Mouse (Mus musculus) erythroid progenitor cell, adult 5-6 weeks (primary cell): ENCODE results near the gene Zfp936. TPM values are rescaled to one million over a fixed set of nuclear protein-coding genes. Genes with fewer than 3 reads are reported as not detected.
"Not testable (repeated sequence)": the region's sequence is repeated elsewhere in the genome, so short reads cannot be mapped to it uniquely, and the experiment has no call there.

Source experiments
- ATAC-seq: replicated peaks from 2 replicates; pipeline ENCODE4 v1.8.0; 2016; ENCODE audit warnings: moderate number of reproducible peaks, mild to moderate bottlenecking, moderate TSS enrichment, inconsistent platforms; ENCODE audit not compliant: poor library complexity, low FRiP score, severe bottlenecking
- total RNA-seq, 2 experiments: library from RNA; stranded (forward) in 1 of 2; stranded (reverse) in 1 of 2; fragments of 150-400 nt in 1 of 2; fragments of 186-747, 209-891 nt in 1 of 2; gene quantifications; 2 replicates each; pipeline versions ENCODE4 v1.2.3 to v1.2.4; 2015 to 2017; ENCODE audit warnings: low replicate concordance in 2 of 2

The Zfp936 gene
- not detected in 2 replicates for total RNA-seq (2015; ENCODE audit: low replicate concordance)
- not detected in 2 replicates for total RNA-seq (2017; ENCODE audit: low replicate concordance)

DNA sequence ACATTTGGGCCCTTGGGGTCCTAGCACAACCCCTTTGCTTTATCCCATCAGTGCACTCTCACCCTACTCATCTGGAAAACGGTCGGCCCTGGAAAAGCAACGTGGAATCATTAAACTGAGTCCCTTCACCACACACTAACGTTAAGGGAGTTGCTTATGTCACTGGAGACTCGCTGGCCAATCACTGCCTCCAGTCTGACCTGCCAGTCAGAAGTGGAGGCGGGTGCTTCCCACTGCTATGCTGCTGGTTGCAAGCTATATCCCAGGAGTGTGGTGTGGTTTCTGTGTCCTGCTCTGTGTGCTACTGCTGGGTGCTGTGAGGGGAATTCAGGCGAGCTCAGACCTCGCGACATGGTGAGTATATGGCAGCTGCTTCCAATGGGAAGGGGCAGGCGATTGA lies at the start of gene Zfp936:
Gene Zfp936 (plus strand): TSS at position 301 of the 400 bp plus-strand sequence.
- not testable (repeated sequence) for ATAC-seq

GRCm38 (mm10) chr7:43077831-43078230 lies 36.2 kb upstream of the Zfp936 start:
- no peak for ATAC-seq

DNA sequence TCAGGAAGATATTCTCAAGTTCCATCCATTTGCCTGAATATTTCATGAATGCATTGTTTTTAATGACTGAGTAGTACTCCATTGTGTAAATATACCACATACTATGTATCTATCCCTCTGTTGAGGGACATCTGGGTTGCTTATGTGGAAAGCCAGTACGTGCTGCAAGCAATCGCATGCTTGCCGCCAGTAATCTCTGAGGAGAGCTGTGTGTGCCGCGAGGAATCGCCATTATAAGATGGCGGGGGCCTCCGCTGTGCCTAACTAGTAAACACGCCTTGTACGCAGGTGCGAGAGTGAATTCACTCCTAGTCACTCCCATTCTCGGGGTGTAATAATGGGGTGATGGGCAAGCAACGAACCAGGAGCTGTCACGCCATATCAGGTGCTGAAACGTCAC lies 14.7 kb downstream of the Zfp936 start:
- ATAC-seq: not testable (repeated sequence)

- ATAC-seq: not testable (repeated sequence)
Observed at GRCm38 (mm10) chr7:43164121-43164520, 50.1 kb downstream of the Zfp936 start.

DNA sequence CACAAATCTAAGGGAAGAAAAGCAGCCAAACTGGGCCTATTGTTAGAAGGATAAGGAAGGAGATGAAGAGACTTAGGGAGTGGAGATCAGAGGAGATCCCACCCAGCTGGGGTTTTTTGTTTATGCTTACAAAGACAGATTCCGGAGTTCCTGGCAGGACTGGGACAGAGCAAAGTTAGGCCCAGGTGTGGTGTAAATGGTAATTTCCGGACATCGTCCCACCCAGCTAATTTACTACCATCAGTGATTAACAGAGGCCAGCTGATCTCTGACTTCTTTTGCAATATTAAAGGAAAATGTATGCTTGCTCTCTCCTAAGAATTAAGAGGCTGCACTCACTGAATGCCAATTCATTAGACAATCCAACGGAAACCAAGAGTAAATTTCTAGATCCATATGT lies 53.1 kb downstream of the Zfp936 start:
- ATAC-seq: not testable (repeated sequence)

GRCm38 (mm10) chr7:43167811-43168210 lies 53.8 kb downstream of the Zfp936 start:
- ATAC-seq: not testable (repeated sequence)

GRCm38 (mm10) chr7:43168212-43168611 lies 54.2 kb downstream of the Zfp936 start:
- ATAC-seq: not testable (repeated sequence)

- ATAC-seq: no peak
Observed at GRCm38 (mm10) chr7:43177003-43177702, 63.1 kb downstream of the Zfp936 start.

DNA sequence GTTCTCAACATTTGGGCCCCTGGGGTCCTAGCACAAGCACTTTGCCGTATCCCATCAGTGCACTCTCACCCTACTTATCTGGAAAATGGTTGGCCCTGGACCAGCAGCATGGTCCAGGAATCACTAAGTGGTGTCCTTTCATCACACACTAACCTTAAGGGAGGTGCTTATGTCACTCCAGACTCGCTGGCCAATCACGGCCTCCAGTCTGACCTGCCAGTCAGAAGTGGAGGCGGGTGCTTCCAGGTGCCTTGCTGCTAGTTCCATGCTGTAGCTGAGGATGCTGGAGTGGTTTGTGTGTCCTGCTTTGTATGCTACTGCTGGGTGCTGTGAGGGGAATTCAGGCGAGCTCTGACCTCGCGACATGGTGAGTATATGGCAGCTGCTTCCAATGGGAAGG lies 99.8 kb downstream of the Zfp936 start:
- not testable (repeated sequence) for ATAC-seq

Other genes with a start within 250 kb of the Zfp936 start
- not detected in 2 replicates for gene Gm2381, start 247.0 kb upstream of the Zfp936 start, total RNA-seq (2015; ENCODE audit: low replicate concordance)
- gene Gm2381, start 247.0 kb upstream of the Zfp936 start, total RNA-seq (2017; ENCODE audit: low replicate concordance): not detected in 2 replicates
- gene Vmn2r63, start 180.4 kb upstream of the Zfp936 start, total RNA-seq (2015; ENCODE audit: low replicate concordance): not detected in 2 replicates
- not detected in 2 replicates for gene Vmn2r63, start 180.4 kb upstream of the Zfp936 start, total RNA-seq (2017; ENCODE audit: low replicate concordance)
- not detected in 2 replicates for gene Gm9268, start 95.5 kb upstream of the Zfp936 start, total RNA-seq (2015; ENCODE audit: low replicate concordance)
- gene Gm9268, start 95.5 kb upstream of the Zfp936 start, total RNA-seq (2017; ENCODE audit: low replicate concordance): not detected in 2 replicates
- gene Zfp715, start 199.1 kb downstream of the Zfp936 start, total RNA-seq (2015; ENCODE audit: low replicate concordance): 4.3 and 4.6 TPM in 2 replicates
- gene Zfp715, start 199.1 kb downstream of the Zfp936 start, total RNA-seq (2017; ENCODE audit: low replicate concordance): 3.0 and 4.6 TPM in 2 replicates
- 6.3 and 10.5 TPM in 2 replicates for gene Siglecf, start 237.1 kb downstream of the Zfp936 start, total RNA-seq (2015; ENCODE audit: low replicate concordance)
- gene Siglecf, start 237.1 kb downstream of the Zfp936 start, total RNA-seq (2017; ENCODE audit: low replicate concordance): 1.8 and 2.9 TPM in 2 replicates